Mouse (Mus musculus) forebrain, embryonic 13.5 days (tissue): ENCODE data around the gene Utrn. TPM values are rescaled to one million over a fixed set of nuclear protein-coding genes. Genes with fewer than 3 reads are reported as not detected.

ENCODE experiments used
- ATAC-seq: fragments of 200-750 bp; cut with Nextera tagmentation; 2 replicates; pipeline ENCODE4 v1.8.0; 2017
- H3K27ac ChIP-seq: fragments of 300-500 bp; sonication (generic); 2 replicates; pipeline ENCODE4 v1.5.1; 2015; ENCODE audit warnings: inconsistent platforms, mild to moderate bottlenecking, moderate library complexity
- H3K27me3 ChIP-seq: fragments of 300-500 bp; sonication (generic); 2 replicates; pipeline ENCODE4 v1.6.1; 2015; ENCODE audit warnings: mild to moderate bottlenecking, inconsistent platforms
- H3K36me3 ChIP-seq: fragments of 300-500 bp; sonication (generic); 2 replicates; pipeline ENCODE4 v1.6.1; 2015; ENCODE audit warnings: mild to moderate bottlenecking, inconsistent platforms; ENCODE audit not compliant: poor library complexity, severe bottlenecking
- H3K4me1 ChIP-seq: fragments of 300-500 bp; sonication (generic); 2 replicates; pipeline ENCODE4 v1.6.1; 2015; ENCODE audit warnings: inconsistent platforms
- H3K4me2 ChIP-seq: fragments of 300-500 bp; sonication (generic); 2 replicates; pipeline ENCODE4 v1.6.1; 2015; ENCODE audit warnings: inconsistent platforms, mild to moderate bottlenecking, moderate library complexity
- H3K4me3 ChIP-seq: fragments of 300-500 bp; sonication (generic); 2 replicates; pipeline ENCODE4 v1.5.1; 2015; ENCODE audit warnings: mild to moderate bottlenecking, inconsistent platforms
- H3K9ac ChIP-seq: fragments of 300-500 bp; sonication (generic); 2 replicates; pipeline ENCODE4 v1.6.1; 2015; ENCODE audit warnings: mild to moderate bottlenecking, inconsistent platforms
- H3K9me3 ChIP-seq: fragments of 300-500 bp; sonication (generic); replicated peaks from 2 replicates; pipeline ENCODE4 v1.6.1; 2016; ENCODE audit warnings: inconsistent platforms
- WGBS: fragments of 180-500 bp; shearing (Covaris S2); methylation state at CpG from one replicate; pipeline ENCODE4 v1.1.7; 2015; 5-methylcytosine and 5-hydroxymethylcytosine counted together
- polyA plus RNA-seq: library from polyadenylated mRNA; unstranded; fragments of >200 nt; fragmentation: Nextera tagmentation; extraction: Ambion mirVana; gene quantifications from 2 replicates; pipeline ENCODE4 v1.2.1, GENCODE M21; 2015

Gene Utrn
- polyA plus RNA-seq, 1 experiment from 2014 or later: 18.7 TPM

DNA sequence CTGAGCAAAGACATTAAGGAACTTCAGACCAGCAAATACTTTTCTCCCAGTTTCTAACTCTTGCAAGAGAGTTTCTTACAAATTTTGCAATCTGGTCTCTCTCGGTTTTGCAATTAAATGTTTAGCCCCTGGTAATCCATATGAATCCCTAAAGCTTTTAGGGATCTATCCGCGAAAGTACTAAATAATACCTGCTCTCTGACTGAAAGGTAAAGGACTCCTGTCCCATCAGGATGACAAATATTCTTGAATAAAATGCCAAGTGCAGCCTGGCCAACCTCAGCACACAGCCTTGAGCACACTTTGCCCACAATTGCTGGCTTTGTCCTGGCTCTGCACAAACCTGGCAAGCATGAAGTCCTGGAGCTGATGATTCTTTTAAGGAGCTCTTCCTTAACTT lies 41.9 kb downstream of the Utrn start:
- no peaks in the 10 kb centered on the region for H3K4me1 ChIP-seq
- WGBS: 79% methylated on average over 3 of the region's 3 CpGs
- no peaks in the 10 kb centered on the region for H3K9me3 ChIP-seq

DNA sequence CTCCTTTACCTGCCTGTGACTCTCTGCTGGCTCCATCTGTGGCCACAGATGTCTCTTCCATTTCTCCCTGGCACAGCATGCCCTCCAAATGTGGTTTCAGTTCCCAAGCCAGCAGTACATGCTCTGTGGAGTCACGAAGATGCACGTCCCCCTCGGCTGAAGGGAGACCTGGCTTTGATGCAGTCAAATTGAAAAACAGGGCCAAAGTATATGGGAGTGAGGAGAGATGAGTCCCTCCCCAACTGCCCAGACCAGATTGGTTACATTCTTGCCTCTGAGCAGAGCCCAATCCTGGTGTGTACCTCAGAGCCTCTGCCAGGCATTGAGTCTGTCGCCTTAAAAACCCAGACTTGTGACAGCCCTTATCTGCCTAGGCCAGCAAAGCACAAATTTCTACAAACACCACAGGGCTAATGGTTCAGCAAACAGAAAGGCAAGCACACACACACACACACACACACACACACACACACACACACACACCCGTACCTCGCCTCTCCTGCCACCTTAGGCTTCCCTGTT lies 42.3 kb downstream of the Utrn start:
- Histone ChIP-seq H3K4me3 (no peak overlapping the region), H3K36me3 (no peaks in the 10 kb centered on the region), H3K9ac (no peak overlapping the region), H3K4me1 (no peaks in the 10 kb centered on the region), H3K27me3 (no peaks in the 10 kb centered on the region), H3K9me3 (no peaks in the 10 kb centered on the region), H3K27ac (no peak overlapping the region), H3K4me2 (no peak overlapping the region)
- 76% methylated on average over 6 of the region's 6 CpGs for WGBS
- peak; percentile 61; the same call in 1 of the 2 replicates for ATAC-seq

More for the DNA sequence above, 41.9 kb downstream of the Utrn start:
- Histone ChIP-seq H3K27ac (no peak overlapping the region), H3K4me3 (no peak overlapping the region), H3K9ac (no peak overlapping the region), H3K36me3 (no peaks in the 10 kb centered on the region), H3K4me2 (no peak overlapping the region), H3K27me3 (no peaks in the 10 kb centered on the region)
- ATAC-seq: no peak

DNA sequence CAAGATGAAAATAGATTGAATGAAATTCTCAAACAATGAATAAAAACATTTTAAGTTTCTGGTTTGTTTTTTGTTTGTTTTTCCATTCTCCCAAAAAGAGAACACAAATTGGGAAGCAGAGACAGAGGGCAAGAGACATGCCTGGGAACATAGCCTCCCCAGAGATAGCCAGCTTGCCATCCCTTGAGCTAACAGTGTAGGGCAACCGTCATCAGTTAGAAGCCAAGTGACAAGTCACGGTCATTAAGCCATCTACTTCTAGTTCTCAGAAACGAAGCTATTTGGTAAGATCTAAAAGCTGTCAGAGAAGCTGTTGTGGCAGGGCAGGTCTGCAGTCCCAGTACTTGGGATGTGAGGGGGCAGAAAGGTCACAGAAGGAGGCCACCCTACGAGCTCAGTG lies 44.8 kb downstream of the Utrn start:
- Histone ChIP-seq H3K9me3 (no peaks in the 10 kb centered on the region), H3K27ac (no peak overlapping the region), H3K9ac (no peak overlapping the region), H3K4me1 (no peaks in the 10 kb centered on the region), H3K4me2 (no peak overlapping the region), H3K4me3 (no peak overlapping the region), H3K27me3 (no peaks in the 10 kb centered on the region), H3K36me3 (no peaks in the 10 kb centered on the region)
- ATAC-seq: no peak
- WGBS: 70% methylated on average over 4 of the region's 4 CpGs

DNA sequence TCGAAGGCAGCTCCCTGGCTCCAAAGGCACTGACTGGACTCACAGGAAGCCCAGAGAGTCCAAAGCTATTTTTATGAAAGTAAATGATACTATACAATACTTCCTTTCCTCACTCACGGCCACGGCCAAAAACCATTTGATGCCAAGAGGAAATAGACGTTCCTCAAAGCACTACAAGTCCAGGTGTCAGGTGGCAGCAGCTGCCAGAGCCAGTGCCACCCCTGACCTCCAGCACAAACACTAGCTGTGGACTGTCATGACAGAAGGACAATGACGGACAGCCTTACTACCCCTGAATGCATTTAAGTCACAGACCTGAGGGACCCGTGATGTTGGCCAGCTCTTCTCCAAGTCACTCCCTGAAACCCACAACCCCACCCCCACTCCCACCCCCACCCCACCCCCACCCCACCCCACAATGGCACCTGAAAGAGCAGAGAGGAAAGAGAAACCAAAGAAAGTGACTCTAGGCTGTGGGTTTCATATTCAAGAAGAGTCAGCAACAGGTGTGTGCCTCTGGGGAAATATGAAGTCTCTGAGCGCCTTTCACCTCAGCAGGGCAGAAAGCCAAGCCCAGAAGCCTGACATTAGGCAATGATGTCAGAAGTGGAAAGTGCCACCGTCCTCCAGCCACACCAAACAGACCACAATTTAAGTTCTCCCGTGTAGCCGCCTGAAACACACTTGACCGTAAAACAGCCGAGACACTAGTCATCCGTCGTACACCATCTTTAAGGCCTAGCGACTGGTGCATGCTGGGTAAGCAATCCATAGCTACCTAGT lies 45.5 kb downstream of the Utrn start:
- Histone ChIP-seq H3K4me3 (no peak overlapping the region), H3K9ac (no peak overlapping the region), H3K4me2 (no peak overlapping the region), H3K27me3 (no peaks in the 10 kb centered on the region), H3K36me3 (no peaks in the 10 kb centered on the region), H3K27ac (no peak overlapping the region), H3K9me3 (no peaks in the 10 kb centered on the region), H3K4me1 (no peaks in the 10 kb centered on the region)
- no peak for ATAC-seq
- WGBS: 89% methylated on average over 15 of the region's 15 CpGs

DNA sequence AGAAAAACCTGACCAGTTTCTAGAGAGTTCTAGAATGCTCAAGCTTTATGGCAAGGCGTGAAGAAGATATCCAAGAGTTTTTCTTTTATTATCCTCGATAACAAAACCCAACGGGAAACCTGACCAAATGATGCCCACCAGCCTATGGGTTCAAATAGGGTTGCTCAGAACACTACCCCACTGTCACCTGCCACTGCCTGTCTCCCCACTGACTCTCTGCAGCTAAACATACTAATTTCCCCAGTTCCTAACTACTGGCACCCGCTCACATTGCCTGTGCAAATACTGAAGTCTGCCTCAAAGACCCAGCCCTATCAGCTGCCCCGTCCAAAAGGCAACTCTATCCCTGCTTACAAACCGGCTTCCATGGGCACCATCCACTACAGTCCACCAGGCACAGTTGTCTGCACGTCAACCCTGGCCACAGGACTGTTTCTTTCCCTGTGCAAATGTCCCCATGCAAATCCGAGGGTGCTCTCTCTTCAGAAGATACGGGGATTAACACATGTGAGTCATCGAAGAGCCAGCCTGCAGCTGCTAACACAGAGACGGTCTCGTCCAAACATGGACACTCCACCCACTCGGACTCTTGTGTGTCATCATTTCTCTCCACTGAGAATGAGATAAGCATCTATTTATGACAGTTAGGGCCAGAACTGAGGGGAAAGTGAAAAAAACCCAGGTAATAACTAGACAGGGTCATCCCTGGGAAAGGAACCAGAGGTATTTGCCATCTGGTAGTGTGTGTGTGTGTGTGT lies 48.0 kb downstream of the Utrn start:
- H3K4me3 ChIP-seq: no peak overlapping the region
- H3K27ac ChIP-seq: no peak overlapping the region
- no peak overlapping the region for H3K9ac ChIP-seq
- no peaks in the 10 kb centered on the region for H3K36me3 ChIP-seq
- 92% methylated on average over 13 of the region's 13 CpGs for WGBS
- H3K27me3 ChIP-seq: no peaks in the 10 kb centered on the region
- no peak for ATAC-seq
- no peaks in the 10 kb centered on the region for H3K9me3 ChIP-seq
- no peak overlapping the region for H3K4me2 ChIP-seq
- peaks cover 13% of the 10 kb centered on the region; the same call in 1 of the 2 replicates for H3K4me1 ChIP-seq

DNA sequence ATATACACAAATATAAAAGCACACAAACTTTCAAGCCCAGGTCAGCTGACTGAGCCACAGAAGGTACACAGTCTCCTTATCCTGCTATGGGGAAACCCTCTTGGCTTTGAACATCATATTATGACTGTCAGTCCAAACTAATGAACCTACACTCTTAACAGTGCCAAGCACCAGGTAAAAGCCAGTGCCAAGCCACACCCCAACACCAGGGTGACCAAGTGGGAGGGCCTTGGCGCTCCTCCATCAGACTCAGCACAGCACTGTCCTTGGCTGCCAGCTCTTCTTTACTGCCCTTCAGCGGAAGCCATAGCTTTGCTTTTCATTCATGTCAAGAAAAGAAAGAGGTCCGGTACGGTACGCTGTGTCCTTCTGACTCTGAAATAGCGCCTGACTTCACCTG lies 51.8 kb downstream of the Utrn start:
- no peak overlapping the region for H3K4me2 ChIP-seq
- no peak overlapping the region for H3K4me3 ChIP-seq
- no peak overlapping the region for H3K27ac ChIP-seq
- no peaks in the 10 kb centered on the region for H3K27me3 ChIP-seq
- H3K9me3 ChIP-seq: no peaks in the 10 kb centered on the region
- WGBS: 65% methylated on average over 6 of the region's 6 CpGs
- H3K9ac ChIP-seq: no peak overlapping the region
- H3K4me1 ChIP-seq: peaks cover 13% of the 10 kb centered on the region; the same call in 1 of the 2 replicates
- no peaks in the 10 kb centered on the region for H3K36me3 ChIP-seq
- peak; percentile 80 for ATAC-seq

DNA sequence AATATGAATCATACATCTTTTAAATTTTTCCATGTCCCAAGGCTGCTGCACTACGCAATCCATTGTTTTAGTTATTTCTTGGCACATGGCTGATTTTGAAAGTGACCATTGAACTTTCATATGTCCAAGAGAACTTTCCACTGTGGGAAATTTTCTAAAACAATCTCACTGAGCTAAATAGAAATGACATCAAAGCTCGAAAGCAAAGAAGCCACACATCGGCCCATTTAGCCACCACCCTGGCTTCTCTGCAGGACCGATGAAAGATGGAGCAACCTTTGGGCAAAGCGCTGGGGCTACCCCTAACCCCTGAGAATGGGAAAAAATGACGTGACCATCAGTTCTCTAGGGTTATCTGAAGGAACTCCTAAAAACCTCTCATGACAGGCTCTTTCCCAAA lies 52.6 kb downstream of the Utrn start:
- H3K9me3 ChIP-seq: no peaks in the 10 kb centered on the region
- no peak overlapping the region for H3K4me3 ChIP-seq
- H3K4me1 ChIP-seq: peaks cover 13% of the 10 kb centered on the region; the same call in 1 of the 2 replicates
- H3K4me2 ChIP-seq: no peak overlapping the region
- H3K27me3 ChIP-seq: no peaks in the 10 kb centered on the region
- H3K27ac ChIP-seq: no peak overlapping the region
- 88% methylated on average over 6 of the region's 6 CpGs for WGBS
- H3K9ac ChIP-seq: no peak overlapping the region
- no peak for ATAC-seq
- H3K36me3 ChIP-seq: no peaks in the 10 kb centered on the region

DNA sequence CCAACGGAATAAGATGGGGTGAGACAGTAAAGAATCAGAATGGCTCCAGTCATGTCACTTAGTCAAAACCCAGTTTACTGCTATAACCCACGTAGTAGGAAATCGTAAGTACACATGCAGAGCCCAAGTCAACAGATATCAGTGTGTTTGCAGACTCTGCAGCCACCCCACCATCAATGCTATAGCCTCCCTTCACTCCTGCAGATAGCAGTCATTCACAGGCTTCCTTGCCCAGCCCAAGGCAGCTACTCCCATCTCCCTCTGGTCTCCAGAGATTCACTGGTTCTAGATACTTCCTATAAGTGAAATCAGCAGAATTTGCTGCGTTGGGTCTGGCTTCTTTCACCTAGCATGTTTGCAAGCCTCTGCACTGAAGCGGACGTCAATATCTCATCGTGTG lies 54.8 kb downstream of the Utrn start:
- H3K27ac ChIP-seq: no peak overlapping the region
- H3K4me2 ChIP-seq: no peak overlapping the region
- H3K9me3 ChIP-seq: no peaks in the 10 kb centered on the region
- no peak for ATAC-seq
- peaks cover 13% of the 10 kb centered on the region; the same call in 1 of the 2 replicates for H3K4me1 ChIP-seq
- WGBS: 95% methylated on average over 7 of the region's 7 CpGs
- no peak overlapping the region for H3K4me3 ChIP-seq
- no peak overlapping the region for H3K9ac ChIP-seq
- no peaks in the 10 kb centered on the region for H3K27me3 ChIP-seq
- H3K36me3 ChIP-seq: no peaks in the 10 kb centered on the region

DNA sequence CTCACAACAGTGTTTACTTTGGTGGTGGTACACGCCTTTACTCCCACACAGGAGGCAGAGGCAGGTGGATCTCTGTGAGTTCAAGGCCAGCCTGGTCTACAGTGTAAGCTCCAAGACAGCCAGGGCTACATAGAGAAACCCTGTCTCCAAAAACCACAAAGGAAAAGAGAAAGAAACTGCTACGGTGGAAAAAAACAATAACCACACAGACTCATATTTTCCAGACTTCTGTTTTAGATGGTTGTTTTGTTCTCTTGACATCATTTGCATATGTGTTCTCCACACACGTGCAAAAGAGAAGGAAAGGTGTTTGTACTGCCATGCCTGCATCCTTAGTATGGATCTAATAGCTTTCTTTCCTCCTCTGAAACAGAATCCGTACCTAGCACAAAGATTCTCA lies 55.3 kb downstream of the Utrn start:
- WGBS: 79% methylated on average over 4 of the region's 4 CpGs
- H3K9me3 ChIP-seq: no peaks in the 10 kb centered on the region
- no peaks in the 10 kb centered on the region for H3K36me3 ChIP-seq
- no peak overlapping the region for H3K27ac ChIP-seq
- no peak overlapping the region for H3K4me3 ChIP-seq
- peaks cover 13% of the 10 kb centered on the region; the same call in 1 of the 2 replicates for H3K4me1 ChIP-seq
- H3K4me2 ChIP-seq: no peak overlapping the region
- no peaks in the 10 kb centered on the region for H3K27me3 ChIP-seq
- no peak overlapping the region for H3K9ac ChIP-seq
- no peak for ATAC-seq

DNA sequence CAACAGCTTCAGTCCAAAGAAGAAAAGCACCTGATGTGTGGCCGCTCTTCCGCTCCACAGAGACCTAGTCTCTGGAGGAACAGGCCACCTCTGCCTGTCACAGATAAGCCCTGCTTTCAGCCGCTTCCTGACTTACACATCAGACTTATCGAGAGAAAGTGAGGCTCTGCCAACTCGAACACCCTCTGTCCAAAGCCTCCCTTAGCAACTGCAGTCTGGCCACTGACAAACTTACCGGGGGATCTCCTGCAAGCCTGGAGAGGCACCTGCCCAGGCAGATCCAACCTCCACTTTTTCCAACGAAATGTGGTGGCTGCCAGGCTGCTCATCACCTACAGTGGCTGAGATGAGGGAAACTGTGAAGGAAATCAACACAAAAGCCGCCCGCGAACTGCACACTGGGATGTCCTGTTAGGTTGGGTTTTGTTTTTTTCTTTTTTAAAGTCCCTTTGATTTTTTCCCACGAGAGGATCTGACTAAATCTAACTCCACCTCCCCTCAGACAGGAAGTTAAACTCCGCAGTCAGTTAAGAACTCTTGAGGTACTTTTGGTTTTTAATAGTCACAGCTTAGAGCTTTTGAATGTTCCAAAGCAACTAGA lies 55.9 kb downstream of the Utrn start:
- Histone ChIP-seq H3K27me3 (no peaks in the 10 kb centered on the region), H3K9ac (no peak overlapping the region), H3K4me2 (no peak overlapping the region), H3K4me1 (peaks cover 13% of the 10 kb centered on the region; the same call in 1 of the 2 replicates), H3K27ac (no peak overlapping the region), H3K36me3 (no peaks in the 10 kb centered on the region), H3K4me3 (no peak overlapping the region), H3K9me3 (no peaks in the 10 kb centered on the region)
- no peak for ATAC-seq
- WGBS: 75% methylated on average over 12 of the region's 12 CpGs

DNA sequence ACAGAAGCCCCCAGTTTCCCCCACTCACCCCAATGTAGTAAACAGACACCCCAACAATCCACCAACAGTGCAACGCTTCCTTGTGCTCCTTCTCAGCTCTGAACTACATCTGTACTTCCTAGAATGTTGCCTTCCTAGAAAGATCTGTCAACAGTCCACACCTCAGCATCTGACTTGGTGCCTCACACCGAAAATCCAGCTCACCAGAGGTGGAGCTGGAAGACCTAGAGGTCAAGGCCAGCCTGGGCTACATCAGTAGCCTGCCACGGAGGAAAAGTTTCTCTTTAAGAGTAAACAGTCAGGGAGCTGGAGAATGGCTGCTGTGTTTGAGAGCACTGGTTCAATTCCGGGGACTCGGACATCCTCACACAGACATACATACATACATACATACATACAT lies 56.5 kb downstream of the Utrn start:
- Histone ChIP-seq H3K36me3 (no peaks in the 10 kb centered on the region), H3K4me2 (no peak overlapping the region), H3K9ac (no peak overlapping the region), H3K27ac (no peak overlapping the region), H3K4me3 (no peak overlapping the region), H3K9me3 (no peaks in the 10 kb centered on the region), H3K27me3 (no peaks in the 10 kb centered on the region), H3K4me1 (peaks cover 8% of the 10 kb centered on the region; the same call in 1 of the 2 replicates)
- no peak for ATAC-seq
- WGBS: 92% methylated on average over 5 of the region's 5 CpGs

DNA sequence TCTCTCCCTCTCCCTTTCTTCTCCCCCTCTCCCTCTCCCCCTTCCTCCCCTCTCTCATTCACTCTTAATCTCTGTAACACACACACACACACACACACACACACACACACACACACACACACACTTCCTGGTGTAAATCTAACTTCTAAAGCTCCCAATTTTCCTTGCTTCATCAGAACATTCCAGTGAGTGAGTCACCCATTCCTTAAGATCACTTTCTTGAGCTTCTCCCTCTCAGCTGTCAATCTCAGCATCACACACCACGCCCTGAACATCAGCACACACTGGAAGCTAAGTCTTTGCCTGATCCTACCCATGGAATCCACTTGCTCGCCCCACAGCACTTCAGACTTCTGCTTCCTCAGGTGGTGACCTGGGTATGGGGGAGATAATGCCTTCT lies 58.3 kb downstream of the Utrn start:
- Histone ChIP-seq H3K27me3 (no peaks in the 10 kb centered on the region), H3K4me1 (no peaks in the 10 kb centered on the region), H3K4me2 (no peak overlapping the region), H3K9ac (no peak overlapping the region), H3K36me3 (no peaks in the 10 kb centered on the region), H3K27ac (no peak overlapping the region), H3K4me3 (no peak overlapping the region), H3K9me3 (no peaks in the 10 kb centered on the region)
- WGBS: 80% methylated on average over 2 of the region's 2 CpGs
- no peak for ATAC-seq
